Mouse (Mus musculus): ENCODE measurements around the gene Cadm2. TPM values are rescaled to one million over a fixed set of nuclear protein-coding genes. Genes with fewer than 3 reads are reported as not detected.

The Cadm2 gene
- polyA plus RNA-seq, 1 experiment: 0.85 TPM

DNA sequence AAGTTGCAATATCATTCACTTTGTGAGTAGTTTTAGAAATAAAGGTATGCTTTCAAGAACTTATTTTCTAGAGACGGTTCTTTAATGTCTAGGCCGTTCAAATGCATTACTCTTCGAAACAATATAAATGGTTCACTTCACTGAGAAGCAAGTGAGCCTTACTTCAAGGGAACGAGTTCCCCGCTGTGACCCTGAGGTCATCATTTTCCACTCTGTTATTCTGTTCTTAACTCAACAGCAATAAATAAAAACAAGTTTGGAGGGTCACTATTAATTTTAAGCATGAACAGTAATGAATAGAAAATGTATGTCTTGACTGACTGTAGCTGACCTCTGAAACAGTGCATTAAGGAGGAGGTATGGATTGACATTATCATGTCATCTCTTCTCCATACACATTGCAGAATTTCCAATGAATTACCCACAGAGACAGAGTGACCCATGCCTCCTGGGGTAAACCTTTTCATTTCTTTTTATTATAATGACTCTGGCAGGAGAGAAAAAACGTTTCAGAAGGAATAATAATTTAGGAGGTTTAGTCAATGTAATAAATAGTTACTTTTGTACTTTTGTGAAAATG is 458.4 kb downstream of the Cadm2 start:
- no peak for TF ChIP-seq CTCF (IDR thresholded peaks at IDR 0.05; ENCODE audit: borderline replicate concordance, control insufficient read depth, extremely low read depth, insufficient read depth, low read length, poor library complexity)
- no peak for TF ChIP-seq POLR2A (IDR thresholded peaks at IDR 0.05; ENCODE audit: control insufficient read depth, extremely low read depth, insufficient read depth, low read length, poor library complexity)

DNA sequence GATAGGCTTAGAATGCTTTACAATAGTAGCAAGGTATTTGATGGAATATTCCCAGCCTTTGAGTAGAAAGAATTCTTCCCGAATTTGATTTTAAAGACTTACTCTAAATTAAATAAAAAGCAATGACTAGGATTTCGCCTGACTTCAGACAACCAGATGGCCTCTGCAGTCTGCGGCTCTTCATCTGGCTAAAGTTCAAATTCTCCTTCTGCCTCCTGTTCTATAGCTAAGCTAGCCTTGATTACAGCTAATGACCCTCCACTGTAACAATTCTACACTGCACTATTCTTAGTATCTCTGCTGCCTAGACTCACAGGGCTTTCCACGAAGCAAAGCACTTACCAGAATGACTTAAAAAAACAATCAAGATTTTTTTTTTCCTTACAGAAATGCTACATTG is 495.9 kb downstream of the Cadm2 start:
- H3K27me3 ChIP-seq (ENCODE audit: control insufficient read depth, insufficient read depth, low read length): no peaks in the 10 kb centered on the region
- no peaks in the 10 kb centered on the region for H3K4me1 ChIP-seq (replicated peaks; ENCODE audit: control insufficient read depth, insufficient read depth, low read length)
- H3K4me3 ChIP-seq (ENCODE audit: control insufficient read depth, insufficient read depth, low read length): no peak overlapping the region
- TF ChIP-seq POLR2A (IDR thresholded peaks at IDR 0.05; ENCODE audit: control insufficient read depth, extremely low read depth, insufficient read depth, low read length, poor library complexity): no peak
- no peak for TF ChIP-seq CTCF (IDR thresholded peaks at IDR 0.05; ENCODE audit: borderline replicate concordance, control insufficient read depth, extremely low read depth, insufficient read depth, low read length, poor library complexity)
- WGBS: 82% methylated on average over 4 of the region's 4 CpGs
- DNase-seq: no peak
- no peaks in the 10 kb centered on the region for H3K36me3 ChIP-seq (ENCODE audit: control insufficient read depth, insufficient read depth, low read length)
- no peak overlapping the region for H3K27ac ChIP-seq (ENCODE audit: control insufficient read depth, insufficient read depth, low read length)

More for the DNA sequence above, 458.4 kb downstream of the Cadm2 start:
- no peak for DNase-seq
- no peaks in the 10 kb centered on the region for H3K4me1 ChIP-seq (replicated peaks; ENCODE audit: control insufficient read depth, insufficient read depth, low read length)
- no peak overlapping the region for H3K4me3 ChIP-seq (ENCODE audit: control insufficient read depth, insufficient read depth, low read length)
- H3K36me3 ChIP-seq (ENCODE audit: control insufficient read depth, insufficient read depth, low read length): no peaks in the 10 kb centered on the region
- no peaks in the 10 kb centered on the region for H3K27me3 ChIP-seq (ENCODE audit: control insufficient read depth, insufficient read depth, low read length)
- 84% methylated on average over 6 of the region's 6 CpGs for WGBS
- H3K27ac ChIP-seq (ENCODE audit: control insufficient read depth, insufficient read depth, low read length): no peak overlapping the region

DNA sequence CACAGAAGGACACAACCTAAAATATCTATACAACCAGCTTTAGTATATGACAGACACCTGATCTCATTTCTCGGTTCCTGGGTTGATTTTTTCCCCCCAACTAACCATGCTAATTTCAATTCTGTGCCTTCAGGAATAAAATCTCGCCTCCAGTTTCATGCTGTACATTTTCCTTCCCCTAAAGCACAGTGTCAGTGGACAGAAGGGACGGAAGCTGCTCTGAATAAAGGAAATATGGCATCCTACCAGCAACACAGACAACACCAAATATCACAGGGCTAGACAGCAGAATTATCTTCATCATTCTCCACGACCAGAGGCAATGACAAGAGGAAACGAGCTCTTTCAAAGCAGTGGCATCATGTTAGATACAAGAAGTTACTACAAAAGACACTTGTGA is 498.2 kb downstream of the Cadm2 start:
- H3K4me1 ChIP-seq (replicated peaks; ENCODE audit: control insufficient read depth, insufficient read depth, low read length): no peaks in the 10 kb centered on the region

DNA sequence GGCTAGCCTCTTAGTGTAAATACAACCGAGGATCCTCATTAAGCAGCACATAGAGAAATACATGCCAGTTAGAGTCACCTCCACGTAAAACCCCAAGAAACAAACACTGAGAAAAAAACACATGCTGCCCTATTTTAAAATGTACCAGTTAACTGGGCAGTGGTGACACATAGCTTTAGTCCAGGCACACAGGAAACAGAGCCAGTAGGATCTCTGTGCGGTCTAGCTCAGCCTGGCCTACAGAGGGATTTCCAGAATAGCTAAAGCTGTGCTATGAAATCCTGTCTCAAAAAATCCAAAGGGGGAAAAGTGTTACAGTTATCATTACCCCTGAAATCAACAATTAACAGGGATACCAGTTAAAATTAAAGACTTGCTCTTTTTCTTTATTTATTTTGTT is 498.9 kb downstream of the Cadm2 start:
- no peak for DNase-seq
- H3K4me3 ChIP-seq (ENCODE audit: control insufficient read depth, insufficient read depth, low read length): no peak overlapping the region
- no peak overlapping the region for H3K27ac ChIP-seq (ENCODE audit: control insufficient read depth, insufficient read depth, low read length)
- WGBS: 88% methylated on average over 3 of the region's 3 CpGs
- no peaks in the 10 kb centered on the region for H3K36me3 ChIP-seq (ENCODE audit: control insufficient read depth, insufficient read depth, low read length)
- H3K27me3 ChIP-seq (ENCODE audit: control insufficient read depth, insufficient read depth, low read length): no peaks in the 10 kb centered on the region
- TF ChIP-seq CTCF (IDR thresholded peaks at IDR 0.05; ENCODE audit: borderline replicate concordance, control insufficient read depth, extremely low read depth, insufficient read depth, low read length, poor library complexity) (no peak), POLR2A (IDR thresholded peaks at IDR 0.05; ENCODE audit: control insufficient read depth, extremely low read depth, insufficient read depth, low read length, poor library complexity) (no peak)
- H3K4me1 ChIP-seq (replicated peaks; ENCODE audit: control insufficient read depth, insufficient read depth, low read length): no peaks in the 10 kb centered on the region

More for the DNA sequence above, 498.2 kb downstream of the Cadm2 start:
- Histone ChIP-seq H3K4me3 (ENCODE audit: control insufficient read depth, insufficient read depth, low read length) (no peak overlapping the region), H3K27me3 (ENCODE audit: control insufficient read depth, insufficient read depth, low read length) (no peaks in the 10 kb centered on the region), H3K27ac (ENCODE audit: control insufficient read depth, insufficient read depth, low read length) (no peak overlapping the region), H3K36me3 (ENCODE audit: control insufficient read depth, insufficient read depth, low read length) (no peaks in the 10 kb centered on the region)
- DNase-seq: no peak
- no peak for TF ChIP-seq CTCF (IDR thresholded peaks at IDR 0.05; ENCODE audit: borderline replicate concordance, control insufficient read depth, extremely low read depth, insufficient read depth, low read length, poor library complexity)
- TF ChIP-seq POLR2A (IDR thresholded peaks at IDR 0.05; ENCODE audit: control insufficient read depth, extremely low read depth, insufficient read depth, low read length, poor library complexity): no peak
- WGBS: 66% methylated on average over 5 of the region's 5 CpGs

DNA sequence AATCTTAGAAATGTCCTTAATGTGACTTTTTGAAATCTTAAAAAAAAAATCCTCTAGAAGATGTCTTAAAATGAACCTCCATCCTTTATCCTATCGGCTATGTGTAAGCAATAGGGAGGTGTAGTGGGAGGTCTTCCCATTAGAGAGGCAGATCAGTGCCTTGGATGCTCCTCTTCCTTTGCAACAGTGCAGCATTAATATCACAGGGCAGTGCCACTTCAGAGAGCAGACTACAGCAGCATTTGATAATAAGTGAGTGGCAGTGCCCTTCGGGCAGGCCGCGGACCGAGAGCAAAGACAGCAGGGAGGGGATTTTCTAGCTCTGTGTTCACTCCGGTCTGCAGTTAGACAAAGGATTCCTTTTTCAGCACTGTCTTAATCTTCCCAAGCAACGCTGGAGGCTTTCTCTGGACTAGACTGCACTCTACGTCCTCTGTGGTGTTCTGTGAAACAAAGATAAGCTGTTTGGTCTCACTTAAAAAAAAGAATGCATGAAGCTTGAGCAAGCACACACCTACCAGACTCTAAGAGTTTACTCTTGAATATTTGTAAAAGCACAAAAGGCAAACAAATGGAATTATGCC is 514.1 kb downstream of the Cadm2 start:
- H3K4me1 ChIP-seq (replicated peaks; ENCODE audit: control insufficient read depth, insufficient read depth, low read length): no peaks in the 10 kb centered on the region
- no peaks in the 10 kb centered on the region for H3K27me3 ChIP-seq (ENCODE audit: control insufficient read depth, insufficient read depth, low read length)
- H3K27ac ChIP-seq (ENCODE audit: control insufficient read depth, insufficient read depth, low read length): no peak overlapping the region
- 70% methylated on average over 8 of the region's 8 CpGs for WGBS
- DNase-seq: no peak
- no peak overlapping the region for H3K4me3 ChIP-seq (ENCODE audit: control insufficient read depth, insufficient read depth, low read length)
- no peak for TF ChIP-seq CTCF (IDR thresholded peaks at IDR 0.05; ENCODE audit: borderline replicate concordance, control insufficient read depth, extremely low read depth, insufficient read depth, low read length, poor library complexity)
- TF ChIP-seq POLR2A (IDR thresholded peaks at IDR 0.05; ENCODE audit: control insufficient read depth, extremely low read depth, insufficient read depth, low read length, poor library complexity): no peak
- H3K36me3 ChIP-seq (ENCODE audit: control insufficient read depth, insufficient read depth, low read length): no peaks in the 10 kb centered on the region

DNA sequence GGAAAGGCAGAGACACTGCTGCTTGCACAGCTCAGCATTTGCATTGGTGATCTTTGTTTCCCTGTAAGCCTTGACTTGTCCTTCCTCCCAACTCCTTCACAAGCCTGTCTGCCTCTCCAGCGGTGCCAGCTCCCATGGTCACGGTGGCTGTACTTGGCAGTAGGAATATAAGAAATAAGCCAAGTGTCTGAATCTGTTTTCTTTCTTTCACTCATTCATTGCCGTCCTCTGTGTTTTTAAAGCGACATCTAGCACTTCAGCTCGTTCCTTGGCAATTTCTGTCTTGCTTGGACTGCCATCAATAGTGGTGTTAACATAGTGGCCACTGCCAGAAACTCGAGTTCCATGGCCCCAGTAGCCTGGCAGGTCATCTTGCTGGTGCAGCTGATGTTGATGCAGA is 524.0 kb downstream of the Cadm2 start:
- TF ChIP-seq POLR2A (IDR thresholded peaks at IDR 0.05; ENCODE audit: control insufficient read depth, extremely low read depth, insufficient read depth, low read length, poor library complexity): no peak
- no peak for TF ChIP-seq CTCF (IDR thresholded peaks at IDR 0.05; ENCODE audit: borderline replicate concordance, control insufficient read depth, extremely low read depth, insufficient read depth, low read length, poor library complexity)
- Histone ChIP-seq H3K27me3 (ENCODE audit: control insufficient read depth, insufficient read depth, low read length) (no peaks in the 10 kb centered on the region), H3K4me1 (replicated peaks; ENCODE audit: control insufficient read depth, insufficient read depth, low read length) (no peaks in the 10 kb centered on the region), H3K4me3 (ENCODE audit: control insufficient read depth, insufficient read depth, low read length) (no peak overlapping the region), H3K36me3 (ENCODE audit: control insufficient read depth, insufficient read depth, low read length) (no peaks in the 10 kb centered on the region), H3K27ac (ENCODE audit: control insufficient read depth, insufficient read depth, low read length) (no peak overlapping the region)
- no peak for DNase-seq
- 75% methylated on average over 6 of the region's 6 CpGs for WGBS

Data from thymus, adult 2 months (tissue).